In genomic region chr3:89287286-89287685, GRCm38 (mm10) we compare ENCODE assay signal across 15 mouse cellular contexts. TPM values are rescaled to one million over a fixed set of nuclear protein-coding genes. Genes with fewer than 3 reads are reported as not detected.
DNase-seq lines count a peak whose midpoint lies in the region; ATAC-seq and TF ChIP-seq lines count a peak whose summit lies in the region.
"Had no signal": no experiment of that assay in that cellular context is flagged by ENCODE, and none has a peak within 500 bp of the region (broad histone marks: within the 10 kb centered on the region; RNA-seq: fewer than 3 reads in every experiment).

No protein-coding gene starts in this region.

- H3K9me3 ChIP-seq in forebrain, embryonic 12.5 days: no peaks in the 10 kb centered on the region
- H3K9me3 ChIP-seq in forebrain, embryonic 13.5 days (replicated peaks): no peaks in the 10 kb centered on the region
- no peaks in the 10 kb centered on the region for H3K9me3 ChIP-seq in intestine, embryonic 15.5 days
- H3K9me3 ChIP-seq in intestine, postnatal 0 days (ENCODE audit: control insufficient read depth): no peaks in the 10 kb centered on the region
- no peaks in the 10 kb centered on the region for H3K9me3 ChIP-seq in lung, embryonic 15.5 days
- no peaks in the 10 kb centered on the region for H3K9me3 ChIP-seq in limb, embryonic 15.5 days
- H3K9me3 ChIP-seq: hindbrain, embryonic 15.5 days; liver, embryonic 13.5 days had no signal

- WGBS in forebrain, embryonic 12.5 days: 62% methylated on average over 5 of the region's 5 CpGs
- WGBS in forebrain, embryonic 13.5 days: 56% methylated on average over 5 of the region's 5 CpGs
- WGBS in intestine, embryonic 15.5 days: 69% methylated on average over 5 of the region's 5 CpGs
- 69% methylated on average over 5 of the region's 5 CpGs for WGBS in intestine, postnatal 0 days
- 46% methylated on average over 5 of the region's 5 CpGs for WGBS in lung, embryonic 15.5 days
- WGBS in lung, adult 2 months: 41% methylated on average over 5 of the region's 5 CpGs
- WGBS in limb, embryonic 15.5 days: 37% methylated on average over 5 of the region's 5 CpGs

- 0 out of 2 replicates have a peak, but pooled peaks cover 12% of the 10 kb centered on the region for H3K27me3 ChIP-seq in forebrain, embryonic 12.5 days
- H3K27me3 ChIP-seq in forebrain, embryonic 13.5 days: no peaks in the 10 kb centered on the region
- H3K27me3 ChIP-seq in intestine, embryonic 15.5 days (replicated peaks): no peaks in the 10 kb centered on the region
- no peaks in the 10 kb centered on the region for H3K27me3 ChIP-seq in intestine, postnatal 0 days (replicated peaks; ENCODE audit: control insufficient read depth, insufficient read depth, low read length)
- H3K27me3 ChIP-seq in lung, embryonic 15.5 days: no peaks in the 10 kb centered on the region
- no peaks in the 10 kb centered on the region for H3K27me3 ChIP-seq in limb, embryonic 15.5 days

- peak overlapping the region; percentile 19; the same call in 1 of the 2 replicates for H3K27ac ChIP-seq in forebrain, embryonic 12.5 days
- H3K27ac ChIP-seq in forebrain, embryonic 13.5 days: no peak overlapping the region
- H3K27ac ChIP-seq in intestine, embryonic 15.5 days: no peak overlapping the region
- H3K27ac ChIP-seq in intestine, postnatal 0 days (ENCODE audit: low read depth, low read length): no peak overlapping the region
- peak overlapping the region; percentile 56 for H3K27ac ChIP-seq in lung, embryonic 15.5 days
- 0 out of 2 replicates have a peak overlapping the region, but pooled peaks have one; percentile 11 for H3K27ac ChIP-seq in limb, embryonic 15.5 days
- H3K27ac ChIP-seq: hindbrain, embryonic 15.5 days; liver, embryonic 13.5 days had no signal

- no peak overlapping the region for H3K9ac ChIP-seq in forebrain, embryonic 12.5 days
- no peak overlapping the region for H3K9ac ChIP-seq in forebrain, embryonic 13.5 days
- H3K9ac ChIP-seq in intestine, embryonic 15.5 days: 0 out of 2 replicates have a peak overlapping the region, but pooled peaks have one; percentile 20
- H3K9ac ChIP-seq in intestine, postnatal 0 days (ENCODE audit: low read depth, low read length): no peak overlapping the region
- no peak overlapping the region for H3K9ac ChIP-seq in lung, embryonic 15.5 days
- no peak overlapping the region for H3K9ac ChIP-seq in limb, embryonic 15.5 days
- H3K9ac ChIP-seq: hindbrain, embryonic 15.5 days; liver, embryonic 13.5 days had no signal

- H3K4me1 ChIP-seq in forebrain, embryonic 12.5 days: peaks cover 1% of the 10 kb centered on the region; the same call in 1 of the 2 replicates
- H3K4me1 ChIP-seq in forebrain, embryonic 13.5 days: no peaks in the 10 kb centered on the region
- H3K4me1 ChIP-seq in intestine, embryonic 15.5 days (replicated peaks): 0 out of 2 replicates have a peak, but pooled peaks cover 9% of the 10 kb centered on the region
- H3K4me1 ChIP-seq in intestine, postnatal 0 days (replicated peaks; ENCODE audit: control insufficient read depth, insufficient read depth, low read length): no peaks in the 10 kb centered on the region; the same call in 1 of the 2 replicates
- H3K4me1 ChIP-seq in lung, embryonic 15.5 days: peaks cover 5% of the 10 kb centered on the region; the same call in 1 of the 2 replicates
- H3K4me1 ChIP-seq in lung, adult 2 months (ENCODE audit: control insufficient read depth, insufficient read depth, low read length): no peaks in the 10 kb centered on the region; the same call in 1 of the 2 replicates
- H3K4me1 ChIP-seq in limb, embryonic 15.5 days: peaks cover 19% of the 10 kb centered on the region; the same call in 1 of the 2 replicates
- H3K4me1 ChIP-seq: liver, embryonic 13.5 days had no signal

- DNase-seq in lung, adult 2 months: no peak
- DNase-seq in left cerebral cortex, postnatal 25 days (ENCODE audit: low spot score in 2 of 2): no peak
- DNase-seq: cerebellum, adult 11-12 months; gastrocnemius, postnatal 36 days; liver, embryonic 13.5 days; right cerebral cortex, postnatal 25 days had no signal

- H3K4me3 ChIP-seq in forebrain, embryonic 12.5 days (replicated peaks): no peak overlapping the region
- H3K4me3 ChIP-seq in forebrain, embryonic 13.5 days: no peak overlapping the region
- H3K4me3 ChIP-seq in intestine, embryonic 15.5 days (replicated peaks): no peak overlapping the region
- H3K4me3 ChIP-seq in intestine, postnatal 0 days (ENCODE audit: low read depth, low read length): no peak overlapping the region
- no peak overlapping the region for H3K4me3 ChIP-seq in lung, embryonic 15.5 days
- no peak overlapping the region for H3K4me3 ChIP-seq in lung, adult 2 months (replicated peaks; ENCODE audit: extremely low read depth, low read depth, low read length)
- H3K4me3 ChIP-seq in limb, embryonic 15.5 days: no peak overlapping the region
- H3K4me3 ChIP-seq: hindbrain, embryonic 15.5 days; liver, embryonic 13.5 days had no signal

- no peak for TF ChIP-seq POLR2A in lung, adult 2 months (IDR thresholded peaks at IDR 0.05; ENCODE audit: borderline replicate concordance, extremely low read depth, low read depth, low read length)

- no peaks in the 10 kb centered on the region for H3K36me3 ChIP-seq in forebrain, embryonic 12.5 days (replicated peaks)
- H3K36me3 ChIP-seq in forebrain, embryonic 13.5 days (ENCODE audit: poor library complexity, severe bottlenecking): no peaks in the 10 kb centered on the region
- H3K36me3 ChIP-seq in intestine, embryonic 15.5 days: no peaks in the 10 kb centered on the region
- H3K36me3 ChIP-seq in intestine, postnatal 0 days (ENCODE audit: control insufficient read depth, insufficient read depth): no peaks in the 10 kb centered on the region
- no peaks in the 10 kb centered on the region for H3K36me3 ChIP-seq in lung, embryonic 15.5 days
- H3K36me3 ChIP-seq in limb, embryonic 15.5 days: no peaks in the 10 kb centered on the region
- H3K36me3 ChIP-seq: hindbrain, embryonic 15.5 days; liver, embryonic 13.5 days had no signal

- intact Hi-C loops in left cerebral cortex, postnatal 25 days (cut with DNase I): no loop called here

- ATAC-seq in forebrain, embryonic 12.5 days (ENCODE audit: low FRiP score): no peak
- ATAC-seq in forebrain, embryonic 13.5 days: no peak
- ATAC-seq in intestine, embryonic 15.5 days: no peak
- ATAC-seq in intestine, postnatal 0 days: no peak
- no peak for ATAC-seq in lung, embryonic 15.5 days (ENCODE audit: borderline replicate concordance, extremely low read depth, low FRiP score, low TSS enrichment)
- ATAC-seq in limb, embryonic 15.5 days (ENCODE audit: insufficient number of reproducible peaks, low FRiP score, low TSS enrichment, low read depth): no peak
- ATAC-seq: midbrain, embryonic 16.5 days had no signal

- TF ChIP-seq CTCF in intestine, postnatal 0 days (IDR thresholded peaks at IDR 0.05; ENCODE audit: low read depth): no peak
- no peak for TF ChIP-seq CTCF in lung, adult 2 months (IDR thresholded peaks at IDR 0.05; ENCODE audit: insufficient read depth, low read length)

- H3K4me2 ChIP-seq in forebrain, embryonic 12.5 days: no peak overlapping the region
- no peak overlapping the region for H3K4me2 ChIP-seq in forebrain, embryonic 13.5 days
- H3K4me2 ChIP-seq in intestine, embryonic 15.5 days (replicated peaks): no peak overlapping the region
- H3K4me2 ChIP-seq in intestine, postnatal 0 days (replicated peaks; ENCODE audit: low read depth): no peak overlapping the region
- no peak overlapping the region for H3K4me2 ChIP-seq in lung, embryonic 15.5 days
- no peak overlapping the region for H3K4me2 ChIP-seq in limb, embryonic 15.5 days
- H3K4me2 ChIP-seq: hindbrain, embryonic 15.5 days; liver, embryonic 13.5 days had no signal

RNA-seq across cellular contexts. Expression of gene Efna1, which starts 6.3 kb away (rescaled TPM):
- 9.7 and 12.6 TPM in 2 replicates for polyA plus RNA-seq in forebrain, embryonic 12.5 days (2016; fragmentation: Nextera tagmentation; extraction: Ambion mirVana)
- polyA plus RNA-seq in forebrain, embryonic 13.5 days (2015; fragmentation: Nextera tagmentation; extraction: Ambion mirVana): 9.5 and 10.9 TPM in 2 replicates
- 57.9 and 58.5 TPM in 2 replicates for polyA plus RNA-seq in intestine, embryonic 15.5 days (2015; fragmentation: Nextera tagmentation; extraction: Ambion mirVana)
- polyA plus RNA-seq in intestine, postnatal 0 days (2015; fragmentation: Nextera tagmentation; extraction: Ambion mirVana): 50.7 and 69.8 TPM in 2 replicates
- polyA plus RNA-seq in lung, embryonic 15.5 days (2015; fragmentation: Nextera tagmentation; extraction: Ambion mirVana): 89.7 and 94.5 TPM in 2 replicates
- polyA plus RNA-seq in lung, adult 2 months (2012; rRNA removed): 132 and 134 TPM in 2 replicates
- polyA plus RNA-seq in limb, embryonic 15.5 days (2015; fragmentation: Nextera tagmentation; extraction: Ambion mirVana): 59.6 and 64.2 TPM in 2 replicates
- 1 to 10 TPM; 4.1 to 5.2 TPM for total RNA-seq in left cerebral cortex, postnatal 25 days (2021)
- total RNA-seq: common myeloid progenitor, adult 5-6 weeks had no signal

RNA-seq across cellular contexts. Expression of gene Slc50a1, which starts 16.9 kb away (rescaled TPM):
- polyA plus RNA-seq in forebrain, embryonic 12.5 days (2016; fragmentation: Nextera tagmentation; extraction: Ambion mirVana): 28.6 and 29.7 TPM in 2 replicates
- 25.8 and 32.7 TPM in 2 replicates for polyA plus RNA-seq in forebrain, embryonic 13.5 days (2015; fragmentation: Nextera tagmentation; extraction: Ambion mirVana)
- 60.6 and 63.9 TPM in 2 replicates for polyA plus RNA-seq in intestine, embryonic 15.5 days (2015; fragmentation: Nextera tagmentation; extraction: Ambion mirVana)
- polyA plus RNA-seq in intestine, postnatal 0 days (2015; fragmentation: Nextera tagmentation; extraction: Ambion mirVana): 57.4 and 61.8 TPM in 2 replicates
- polyA plus RNA-seq in lung, embryonic 15.5 days (2015; fragmentation: Nextera tagmentation; extraction: Ambion mirVana): 62.3 and 65.4 TPM in 2 replicates
- 228 and 297 TPM in 2 replicates for polyA plus RNA-seq in lung, adult 2 months (2012; rRNA removed)
- polyA plus RNA-seq in limb, embryonic 15.5 days (2015; fragmentation: Nextera tagmentation; extraction: Ambion mirVana): 91.9 and 92.8 TPM in 2 replicates
- 10 to 100 TPM; 32.1 to 37.4 TPM for total RNA-seq in left cerebral cortex, postnatal 25 days (2021)

RNA-seq across cellular contexts. Expression of gene Dpm3, which starts 28.1 kb away (rescaled TPM):
- 79.1 and 84.3 TPM in 2 replicates for polyA plus RNA-seq in forebrain, embryonic 12.5 days (2016; fragmentation: Nextera tagmentation; extraction: Ambion mirVana)
- 100 and 106 TPM in 2 replicates for polyA plus RNA-seq in forebrain, embryonic 13.5 days (2015; fragmentation: Nextera tagmentation; extraction: Ambion mirVana)
- 131 and 134 TPM in 2 replicates for polyA plus RNA-seq in intestine, embryonic 15.5 days (2015; fragmentation: Nextera tagmentation; extraction: Ambion mirVana)
- 120 and 128 TPM in 2 replicates for polyA plus RNA-seq in intestine, postnatal 0 days (2015; fragmentation: Nextera tagmentation; extraction: Ambion mirVana)
- 122 and 130 TPM in 2 replicates for polyA plus RNA-seq in lung, embryonic 15.5 days (2015; fragmentation: Nextera tagmentation; extraction: Ambion mirVana)
- 411 and 476 TPM in 2 replicates for polyA plus RNA-seq in lung, adult 2 months (2012; rRNA removed)
- 131 and 161 TPM in 2 replicates for polyA plus RNA-seq in limb, embryonic 15.5 days (2015; fragmentation: Nextera tagmentation; extraction: Ambion mirVana)
- total RNA-seq in left cerebral cortex, postnatal 25 days (2021): 10 to 100 TPM; 47.8 to 48.1 TPM

RNA-seq across cellular contexts. Expression of gene Efna3, which starts 35.5 kb away (rescaled TPM):
- polyA plus RNA-seq in forebrain, embryonic 12.5 days (2016; fragmentation: Nextera tagmentation; extraction: Ambion mirVana): 11.9 and 14.9 TPM in 2 replicates
- 18.7 and 23.4 TPM in 2 replicates for polyA plus RNA-seq in forebrain, embryonic 13.5 days (2015; fragmentation: Nextera tagmentation; extraction: Ambion mirVana)
- 9.0 and 9.2 TPM in 2 replicates for polyA plus RNA-seq in intestine, embryonic 15.5 days (2015; fragmentation: Nextera tagmentation; extraction: Ambion mirVana)
- 1.4 and 1.6 TPM in 2 replicates for polyA plus RNA-seq in intestine, postnatal 0 days (2015; fragmentation: Nextera tagmentation; extraction: Ambion mirVana)
- polyA plus RNA-seq in lung, embryonic 15.5 days (2015; fragmentation: Nextera tagmentation; extraction: Ambion mirVana): 5.8 and 6.0 TPM in 2 replicates
- 4.1 and 20.3 TPM in 2 replicates for polyA plus RNA-seq in lung, adult 2 months (2012; rRNA removed)
- polyA plus RNA-seq in limb, embryonic 15.5 days (2015; fragmentation: Nextera tagmentation; extraction: Ambion mirVana): 57.9 and 59.2 TPM in 2 replicates
- 10 to 100 TPM; 51.3 to 56.8 TPM for total RNA-seq in left cerebral cortex, postnatal 25 days (2021)
- total RNA-seq: common myeloid progenitor, adult 5-6 weeks; gastrocnemius, postnatal 36 days had no signal

RNA-seq across cellular contexts. Expression of gene Trim46, which starts 41.2 kb away (rescaled TPM):
- 25.1 and 26.6 TPM in 2 replicates for polyA plus RNA-seq in forebrain, embryonic 12.5 days (2016; fragmentation: Nextera tagmentation; extraction: Ambion mirVana)
- 36.6 and 43.2 TPM in 2 replicates for polyA plus RNA-seq in forebrain, embryonic 13.5 days (2015; fragmentation: Nextera tagmentation; extraction: Ambion mirVana)
- 2.9 and 4.1 TPM in 2 replicates for polyA plus RNA-seq in intestine, embryonic 15.5 days (2015; fragmentation: Nextera tagmentation; extraction: Ambion mirVana)
- polyA plus RNA-seq in intestine, postnatal 0 days (2015; fragmentation: Nextera tagmentation; extraction: Ambion mirVana): 1.2 and 1.3 TPM in 2 replicates
- polyA plus RNA-seq in lung, embryonic 15.5 days (2015; fragmentation: Nextera tagmentation; extraction: Ambion mirVana): 7.2 and 7.9 TPM in 2 replicates
- 11.0 and 11.8 TPM in 2 replicates for polyA plus RNA-seq in lung, adult 2 months (2012; rRNA removed)
- polyA plus RNA-seq in limb, embryonic 15.5 days (2015; fragmentation: Nextera tagmentation; extraction: Ambion mirVana): 4.0 and 4.7 TPM in 2 replicates
- 10 to 100 TPM; 89.8 to 94.3 TPM for total RNA-seq in left cerebral cortex, postnatal 25 days (2021)

Comparison
In these comparisons a context has a peak if more than half of its experiments do, and no peak if none do; other contexts are left out.
1. H3K27ac ChIP-seq: peak in forebrain, embryonic 12.5 days (single experiment), lung, embryonic 15.5 days (single experiment) and limb, embryonic 15.5 days (single experiment); none in forebrain, embryonic 13.5 days (single experiment), intestine, embryonic 15.5 days (single experiment) and intestine, postnatal 0 days (single experiment).